Mouse (Mus musculus) cerebellum, adult 2 months (tissue): ENCODE results near the gene Slc22a15. TPM values are rescaled to one million over a fixed set of nuclear protein-coding genes. Genes with fewer than 3 reads are reported as not detected.

ENCODE experiments used
- DNase-seq, 2 experiments: peaks; one replicate each; pipeline ENCODE4 v3.0.0; 2021
- H3K27ac ChIP-seq: fragments of 200-500 bp; 2 replicates; pipeline ENCODE4 v1.5.1; 2012; ENCODE audit warnings: low read length, control low read depth, inconsistent platforms; ENCODE audit not compliant: insufficient read depth
- H3K27me3 ChIP-seq: fragments of 200-500 bp; 2 replicates; pipeline ENCODE4 v1.6.1; 2012; ENCODE audit warnings: inconsistent platforms, mild to moderate bottlenecking, low read length, moderate library complexity; ENCODE audit not compliant: control insufficient read depth, insufficient read depth
- H3K4me1 ChIP-seq: fragments of 200-500 bp; 2 replicates; pipeline ENCODE4 v1.6.1; 2011; ENCODE audit warnings: low read length; ENCODE audit not compliant: control insufficient read depth, insufficient read depth
- H3K4me3 ChIP-seq: fragments of 200-500 bp; replicated peaks from 2 replicates; pipeline ENCODE3; 2011; ENCODE audit warnings: mild to moderate bottlenecking, low read depth, low read length, control low read depth; ENCODE audit not compliant: insufficient read depth
- CTCF ChIP-seq: fragments of 200-500 bp; IDR thresholded peaks from 2 replicates; pipeline ENCODE4 v1.5.1; 2011; ENCODE audit warnings: low read depth, mild to moderate bottlenecking, control low read depth, low read length, moderate library complexity, borderline replicate concordance; ENCODE audit not compliant: insufficient read depth
- POLR2A ChIP-seq: fragments of 200-500 bp; IDR thresholded peaks from 2 replicates; pipeline ENCODE4 v1.6.1; 2011; ENCODE audit warnings: low read length, control low read depth, borderline replicate concordance; ENCODE audit not compliant: insufficient read depth
- WGBS: fragments of 180-500 bp; shearing (Covaris S2); methylation state at CpG from one replicate; pipeline ENCODE4 v1.1.7; 2018; 5-methylcytosine and 5-hydroxymethylcytosine counted together
- polyA plus RNA-seq: library from polyadenylated mRNA; depleted of rRNA; stranded (reverse); fragments of >200 nt; gene quantifications from 2 replicates; pipeline ENCODE4 v1.2.3, GENCODE M21; 2012

The Slc22a15 gene
- polyA plus RNA-seq, 1 experiment = 14.8 TPM

- DNase-seq = no peak
- H3K27ac ChIP-seq = no peak within 1 kb of the TSS
- 78% methylated on average over 5 of the region's 5 CpGs for WGBS
- TF ChIP-seq POLR2A (no peak), CTCF (no peak)
- no peak within 1 kb of the TSS for H3K4me3 ChIP-seq
- H3K27me3 ChIP-seq = no peaks in the 10 kb centered on the region
- no peaks in the 10 kb centered on the region for H3K4me1 ChIP-seq
Measured at GRCm38 (mm10) chr3:101848816-101849215, 75.4 kb downstream of the Slc22a15 start, which contains the start of gene Mab21l3. Gene Mab21l3 (minus strand): TSS chr3:101848959.

DNA sequence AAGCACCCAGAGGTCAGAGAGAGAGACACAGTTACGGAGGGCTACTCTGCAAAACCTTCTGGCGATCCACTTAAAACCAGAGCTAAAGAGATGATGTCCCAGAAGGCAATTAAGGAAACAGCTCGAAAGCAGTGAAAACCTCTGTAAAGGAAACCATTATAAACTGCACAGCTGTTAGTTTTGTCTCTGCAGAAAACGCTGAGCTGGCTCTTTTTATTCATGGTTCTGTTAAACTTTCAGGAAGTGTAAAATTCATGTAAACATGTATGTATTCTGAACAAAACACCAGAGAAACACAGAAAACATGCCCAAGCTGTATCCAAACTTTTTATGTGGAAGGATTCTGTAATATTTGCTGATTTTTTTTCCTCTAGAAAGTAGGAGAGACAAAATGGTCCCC is 78.2 kb downstream of the Slc22a15 start:
- Histone ChIP-seq H3K4me3 (no peak overlapping the region), H3K27me3 (no peaks in the 10 kb centered on the region), H3K4me1 (no peaks in the 10 kb centered on the region), H3K27ac (no peak overlapping the region)
- WGBS = 85% methylated on average over 4 of the region's 4 CpGs
- TF ChIP-seq POLR2A = no peak
- DNase-seq = no peak

GRCm38 (mm10) chr3:101842372-101843094 is 81.7 kb downstream of the Slc22a15 start:
- TF ChIP-seq POLR2A (no peak), CTCF (no peak)
- DNase-seq = no peak
- no peaks in the 10 kb centered on the region for H3K27me3 ChIP-seq
- WGBS = 75% methylated on average over 7 of the region's 7 CpGs
- H3K4me1 ChIP-seq = no peaks in the 10 kb centered on the region
- no peak overlapping the region for H3K4me3 ChIP-seq
- H3K27ac ChIP-seq = no peak overlapping the region

DNA sequence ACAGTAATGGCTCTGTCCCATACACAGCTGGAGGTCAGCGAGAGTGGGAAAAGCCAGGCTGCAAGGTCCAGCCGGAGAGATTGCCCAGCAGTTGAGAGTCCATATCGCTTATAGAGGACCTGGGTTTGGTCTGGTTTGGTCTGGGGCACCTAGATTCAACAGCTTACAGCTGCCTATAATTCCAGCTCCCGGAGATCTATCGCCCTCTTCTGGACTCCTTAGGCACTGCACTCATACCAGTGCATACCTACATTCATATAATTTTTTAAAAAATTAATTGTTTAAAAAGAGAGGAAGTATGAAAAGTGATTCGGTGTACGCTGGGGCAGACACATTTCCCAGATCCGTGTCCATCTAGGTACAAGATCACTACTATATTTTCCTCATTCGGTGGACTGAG is 84.9 kb downstream of the Slc22a15 start:
- WGBS = 93% methylated on average over 9 of the region's 9 CpGs
- Histone ChIP-seq H3K27ac (no peak overlapping the region), H3K4me3 (no peak overlapping the region), H3K4me1 (no peaks in the 10 kb centered on the region), H3K27me3 (no peaks in the 10 kb centered on the region)
- no peak for TF ChIP-seq CTCF
- TF ChIP-seq POLR2A = no peak
- DNase-seq = no peak

DNA sequence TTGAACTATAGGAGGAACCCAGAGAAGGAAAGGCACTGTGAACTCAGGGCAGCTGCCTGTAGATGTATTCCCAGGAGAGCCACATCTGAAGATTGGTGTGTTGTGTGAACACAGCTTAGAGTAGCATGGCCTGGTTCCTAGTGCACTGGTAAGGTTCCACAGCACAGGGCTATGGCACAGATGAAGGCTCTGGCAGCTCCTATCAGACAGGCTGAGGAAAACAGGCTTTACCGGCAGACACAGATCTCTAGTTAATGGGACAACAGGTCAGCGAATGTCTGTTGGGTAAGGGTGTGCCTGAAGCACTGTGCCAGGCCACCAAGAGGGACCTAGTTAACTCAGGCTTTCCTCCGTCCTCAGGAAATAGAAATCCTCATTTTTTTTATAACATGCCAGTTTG is 87.3 kb downstream of the Slc22a15 start:
- no peak overlapping the region for H3K4me3 ChIP-seq
- no peak for DNase-seq
- H3K4me1 ChIP-seq = no peaks in the 10 kb centered on the region
- H3K27ac ChIP-seq = no peak overlapping the region
- no peak for TF ChIP-seq CTCF
- no peaks in the 10 kb centered on the region for H3K27me3 ChIP-seq
- 74% methylated on average over 3 of the region's 3 CpGs for WGBS

DNA sequence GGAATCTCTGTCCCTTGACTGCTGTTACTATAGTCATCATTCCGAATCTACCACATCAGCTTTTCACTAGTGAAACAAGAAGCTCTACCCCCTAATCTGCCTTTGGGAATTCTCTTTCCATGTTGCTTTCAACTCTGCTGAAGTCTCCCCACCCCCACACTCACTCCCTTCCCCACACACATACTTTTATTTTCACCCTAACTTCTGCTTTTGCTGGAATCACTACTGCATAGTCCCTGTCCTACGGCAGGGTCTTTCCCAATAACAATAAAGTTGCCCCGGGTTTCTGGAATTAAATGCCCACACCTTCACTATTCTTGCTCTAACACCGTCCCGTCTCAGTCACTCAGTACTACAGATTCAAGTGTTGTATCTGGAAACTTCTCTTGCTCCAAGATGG is 87.7 kb downstream of the Slc22a15 start:
- 83% methylated on average over 5 of the region's 5 CpGs for WGBS
- no peak overlapping the region for H3K4me3 ChIP-seq
- no peak overlapping the region for H3K27ac ChIP-seq
- no peaks in the 10 kb centered on the region for H3K27me3 ChIP-seq
- TF ChIP-seq CTCF (no peak), POLR2A (no peak)
- DNase-seq = no peak
- no peaks in the 10 kb centered on the region for H3K4me1 ChIP-seq

DNA sequence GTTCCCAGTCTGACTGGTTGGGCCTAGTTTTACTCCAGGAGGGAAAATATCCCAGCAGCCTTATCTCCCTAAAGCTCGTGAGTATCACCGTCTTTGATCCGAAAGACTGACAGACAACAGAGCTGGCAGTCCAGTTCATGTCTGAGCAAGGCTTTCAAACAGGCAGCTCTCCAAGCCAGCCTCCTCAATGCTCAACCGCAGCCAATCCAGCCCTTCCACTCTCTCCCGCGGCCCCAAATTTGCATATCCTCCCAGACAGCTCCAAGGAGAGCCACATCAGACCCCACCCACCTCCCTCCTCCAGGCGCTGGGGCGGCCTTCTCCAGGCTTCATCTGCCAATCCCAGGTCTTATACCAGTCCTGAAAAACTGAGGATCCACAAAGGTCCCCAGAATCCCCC is 88.2 kb downstream of the Slc22a15 start:
- 46% methylated on average over 8 of the region's 8 CpGs for whole genome bisulfite sequencing
- Histone ChIP-seq H3K4me3 (no peak overlapping the region), H3K4me1 (no peaks in the 10 kb centered on the region), H3K27ac (no peak overlapping the region), H3K27me3 (no peaks in the 10 kb centered on the region)
- no peak for DNase-seq
- TF ChIP-seq POLR2A (no peak), CTCF (no peak)

DNA sequence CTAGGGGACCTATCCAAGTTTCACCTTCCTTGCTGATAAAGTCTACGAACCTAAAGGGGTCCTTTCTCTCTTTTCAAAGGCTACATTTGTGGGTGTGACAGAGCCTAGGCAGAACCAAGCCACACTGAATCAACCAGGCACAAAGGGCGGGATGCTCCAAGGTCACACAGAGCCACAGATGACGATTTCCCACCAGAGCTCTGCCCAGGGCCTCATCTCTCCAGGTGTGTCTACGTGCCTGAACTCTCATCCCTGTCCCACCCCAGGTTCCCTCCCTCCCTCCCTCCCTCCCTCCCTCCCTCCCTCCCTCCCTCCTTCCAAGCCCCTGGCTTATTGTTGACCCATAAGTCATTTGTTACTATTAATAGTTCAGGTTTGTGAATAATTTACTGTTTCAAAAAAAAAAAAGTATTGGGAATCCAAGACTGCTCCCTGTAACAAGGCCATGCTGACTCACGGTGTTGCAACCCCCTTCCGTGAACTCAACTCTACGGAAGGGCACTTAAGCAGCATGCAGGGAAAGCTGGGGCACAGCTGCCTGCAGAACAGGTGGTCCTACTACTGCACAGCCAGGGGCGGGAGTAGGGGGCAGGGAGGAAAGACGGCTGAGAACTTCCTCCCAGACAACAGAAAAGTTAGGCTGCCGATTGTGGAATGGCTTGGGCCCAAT is 92.9 kb downstream of the Slc22a15 start:
- Histone ChIP-seq H3K4me1 (no peaks in the 10 kb centered on the region), H3K27me3 (no peaks in the 10 kb centered on the region), H3K27ac (no peak overlapping the region), H3K4me3 (no peak overlapping the region)
- TF ChIP-seq POLR2A (no peak), CTCF (no peak)
- DNase-seq = no peak
- 74% methylated on average over 10 of the region's 10 CpGs for WGBS
